Mouse (Mus musculus) intestine, embryonic 16.5 days (tissue): ENCODE results near the gene 1110059E24Rik. TPM values are rescaled to one million over a fixed set of nuclear protein-coding genes. Genes with fewer than 3 reads are reported as not detected.
A peak's percentile ranks its signal among the peaks of the same experiment; 100 is the strongest.
"Not testable (repeated sequence)": the region's sequence is repeated elsewhere in the genome, so short reads cannot be mapped to it uniquely, and the experiment has no call there.

Experiments
- ATAC-seq: fragments of 200-750 bp; cut with Nextera tagmentation; 2 replicates; pipeline ENCODE4 v1.8.0; 2017; ENCODE audit warnings: moderate TSS enrichment, moderate library complexity
- H3K27ac ChIP-seq: fragments of 300-500 bp; sonication (generic); 2 replicates; pipeline ENCODE4 v1.5.1; 2014; ENCODE audit warnings: mild to moderate bottlenecking, low read length
- H3K27me3 ChIP-seq: fragments of 300-500 bp; sonication (generic); replicated peaks from 2 replicates; pipeline ENCODE4 v1.6.1; 2014; ENCODE audit warnings: low read length, control low read depth, mixed read lengths; ENCODE audit not compliant: control insufficient read depth, insufficient read depth
- H3K36me3 ChIP-seq: fragments of 300-500 bp; sonication (generic); 2 replicates; pipeline ENCODE4 v1.6.1; 2014; ENCODE audit warnings: low read length, control low read depth; ENCODE audit not compliant: control insufficient read depth, insufficient read depth
- H3K4me1 ChIP-seq: fragments of 300-500 bp; sonication (generic); 2 replicates; pipeline ENCODE4 v1.6.1; 2014; ENCODE audit warnings: low read length, control low read depth, mixed read lengths; ENCODE audit not compliant: control insufficient read depth, insufficient read depth
- H3K4me2 ChIP-seq: fragments of 300-500 bp; sonication (generic); 2 replicates; pipeline ENCODE4 v1.6.1; 2014; ENCODE audit warnings: low read depth, low read length, control low read depth
- H3K4me3 ChIP-seq: fragments of 300-500 bp; sonication (generic); 2 replicates; pipeline ENCODE4 v1.5.1; 2014; ENCODE audit warnings: mild to moderate bottlenecking, low read length
- H3K9ac ChIP-seq: fragments of 300-500 bp; sonication (generic); 2 replicates; pipeline ENCODE4 v1.6.1; 2014; ENCODE audit warnings: low read depth, low read length
- H3K9me3 ChIP-seq: fragments of 300-500 bp; sonication (generic); 2 replicates; pipeline ENCODE4 v1.6.1; 2016; ENCODE audit warnings: low read length, control low read depth; ENCODE audit not compliant: control insufficient read depth
- WGBS: fragments of 180-500 bp; shearing (Covaris S2); extraction: QIAGEN DNeasy Blood & Tissue Kit; methylation state at CpG from one replicate; pipeline ENCODE4 v1.1.7; 2014; 5-methylcytosine and 5-hydroxymethylcytosine counted together
- polyA plus RNA-seq: library from polyadenylated mRNA; unstranded; fragments of >200 nt; fragmentation: Nextera tagmentation; extraction: Ambion mirVana; gene quantifications from 2 replicates; pipeline ENCODE4 v1.2.1, GENCODE M21; 2015

Gene 1110059E24Rik
- polyA plus RNA-seq, 1 experiment from 2014 or later: 63.9 TPM

DNA sequence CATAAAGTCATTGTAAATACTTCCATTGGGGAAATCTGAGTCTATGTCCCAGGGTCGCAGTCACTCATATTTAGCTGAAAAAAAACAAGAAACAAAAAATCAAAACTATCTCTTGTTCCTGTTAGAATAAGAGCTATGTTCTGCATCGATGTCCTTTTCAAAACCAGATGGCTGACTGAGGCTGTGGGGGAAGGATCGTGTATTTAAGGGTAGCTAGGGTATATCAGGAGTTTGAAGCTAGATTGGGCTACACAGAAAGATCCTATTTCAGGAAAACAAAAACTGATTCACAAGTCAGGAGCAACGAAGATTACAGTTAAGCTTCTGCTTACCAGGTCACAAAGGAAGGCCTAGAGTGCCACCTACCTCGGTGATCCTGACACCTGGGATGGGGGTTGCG lies 42.5 kb downstream of the 1110059E24Rik start:
- Histone ChIP-seq H3K27me3 (no peaks in the 10 kb centered on the region), H3K36me3 (no peaks in the 10 kb centered on the region), H3K9me3 (no peaks in the 10 kb centered on the region), H3K4me3 (no peak overlapping the region), H3K27ac (no peak overlapping the region), H3K4me2 (no peak overlapping the region), H3K9ac (no peak overlapping the region), H3K4me1 (no peaks in the 10 kb centered on the region)
- 77% methylated on average over 6 of the region's 6 CpGs for WGBS
- ATAC-seq: no peak

DNA sequence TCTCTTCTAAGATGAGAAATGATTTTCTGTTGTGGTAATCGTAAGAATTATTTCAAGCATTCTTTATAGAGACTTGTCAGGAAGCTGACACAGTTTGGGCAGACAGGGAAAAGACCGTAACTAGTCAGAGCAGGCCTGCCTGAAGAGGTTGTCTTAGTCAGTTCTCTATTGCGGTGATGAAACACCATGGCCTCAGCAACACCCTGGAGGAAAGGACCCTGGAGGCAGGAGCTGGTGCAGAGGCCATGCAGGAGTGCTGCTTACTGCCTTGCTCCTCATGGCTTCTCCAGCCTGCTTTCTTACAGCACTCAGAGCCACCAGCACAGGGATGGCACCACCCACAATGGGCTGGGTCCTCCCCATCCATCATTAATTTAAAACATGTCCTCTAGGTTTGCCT lies 47.5 kb downstream of the 1110059E24Rik start:
- Histone ChIP-seq H3K27ac (no peak overlapping the region), H3K4me1 (peaks cover 4% of the 10 kb centered on the region; the same call in 1 of the 2 replicates), H3K9me3 (no peaks in the 10 kb centered on the region), H3K9ac (no peak overlapping the region), H3K4me2 (no peak overlapping the region), H3K36me3 (no peaks in the 10 kb centered on the region), H3K4me3 (no peak overlapping the region), H3K27me3 (no peaks in the 10 kb centered on the region)
- ATAC-seq: peak; percentile 36; the same call in 1 of the 2 replicates
- WGBS: 91% methylated on average over 3 of the region's 3 CpGs

DNA sequence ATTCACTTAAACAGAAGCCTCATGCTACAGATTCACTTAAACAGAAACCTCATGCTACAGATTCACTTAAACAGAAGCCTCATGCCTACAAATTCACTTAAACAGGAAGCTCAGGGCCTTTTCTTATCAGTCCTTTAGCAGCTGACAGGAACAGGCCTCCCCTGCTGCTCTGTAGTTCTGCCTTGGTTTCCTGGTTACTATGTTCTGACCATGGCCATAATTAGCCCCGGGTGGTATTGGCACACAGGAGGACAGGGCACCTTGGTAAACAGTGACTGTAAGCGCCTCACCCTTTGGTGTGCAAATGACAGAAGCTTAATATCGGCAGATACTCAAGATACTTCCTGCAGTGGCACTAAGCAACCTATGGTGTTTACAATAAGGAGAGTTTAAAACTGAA lies 48.9 kb downstream of the 1110059E24Rik start:
- H3K9ac ChIP-seq: no peak overlapping the region
- H3K4me3 ChIP-seq: no peak overlapping the region
- H3K4me2 ChIP-seq: no peak overlapping the region
- no peaks in the 10 kb centered on the region for H3K36me3 ChIP-seq
- H3K4me1 ChIP-seq: peaks cover 13% of the 10 kb centered on the region
- H3K9me3 ChIP-seq: no peaks in the 10 kb centered on the region
- peak; percentile 86 for ATAC-seq
- WGBS: 45% methylated on average over 3 of the region's 3 CpGs
- H3K27me3 ChIP-seq: no peaks in the 10 kb centered on the region
- H3K27ac ChIP-seq: no peak overlapping the region

DNA sequence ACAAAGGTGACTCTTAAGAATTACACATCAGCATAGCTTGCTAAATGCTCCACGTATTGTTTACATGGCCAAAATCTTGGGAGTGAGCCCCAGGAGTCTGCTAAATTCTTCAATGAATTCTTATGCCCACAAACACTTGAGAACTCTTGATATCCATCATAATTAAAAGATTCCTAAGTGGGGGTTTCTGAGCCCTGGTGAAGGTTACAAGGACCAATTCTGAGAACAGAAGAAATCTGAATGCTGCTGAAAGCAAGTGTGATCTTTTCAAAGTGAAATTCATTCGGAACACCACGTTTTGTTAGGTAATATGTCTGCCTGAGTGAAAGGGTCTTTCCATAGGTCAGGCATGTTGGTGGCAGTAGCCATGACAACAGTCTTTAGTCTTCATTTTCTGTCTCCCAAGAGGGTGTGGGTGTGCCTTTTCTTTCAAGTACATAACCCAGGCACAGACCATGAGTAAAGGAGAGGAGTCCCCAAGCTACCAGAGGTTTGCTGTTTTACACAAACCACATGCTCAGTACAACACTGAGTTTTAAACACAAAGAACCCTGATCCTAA lies 51.2 kb downstream of the 1110059E24Rik start:
- no peak for ATAC-seq
- H3K4me2 ChIP-seq: no peak overlapping the region
- H3K27ac ChIP-seq: no peak overlapping the region
- no peaks in the 10 kb centered on the region for H3K9me3 ChIP-seq
- no peaks in the 10 kb centered on the region for H3K27me3 ChIP-seq
- H3K4me1 ChIP-seq: peaks cover 14% of the 10 kb centered on the region
- 40% methylated on average over 3 of the region's 3 CpGs for WGBS
- peaks cover 4% of the 10 kb centered on the region; the same call in 1 of the 2 replicates for H3K36me3 ChIP-seq
- H3K9ac ChIP-seq: no peak overlapping the region
- no peak overlapping the region for H3K4me3 ChIP-seq

DNA sequence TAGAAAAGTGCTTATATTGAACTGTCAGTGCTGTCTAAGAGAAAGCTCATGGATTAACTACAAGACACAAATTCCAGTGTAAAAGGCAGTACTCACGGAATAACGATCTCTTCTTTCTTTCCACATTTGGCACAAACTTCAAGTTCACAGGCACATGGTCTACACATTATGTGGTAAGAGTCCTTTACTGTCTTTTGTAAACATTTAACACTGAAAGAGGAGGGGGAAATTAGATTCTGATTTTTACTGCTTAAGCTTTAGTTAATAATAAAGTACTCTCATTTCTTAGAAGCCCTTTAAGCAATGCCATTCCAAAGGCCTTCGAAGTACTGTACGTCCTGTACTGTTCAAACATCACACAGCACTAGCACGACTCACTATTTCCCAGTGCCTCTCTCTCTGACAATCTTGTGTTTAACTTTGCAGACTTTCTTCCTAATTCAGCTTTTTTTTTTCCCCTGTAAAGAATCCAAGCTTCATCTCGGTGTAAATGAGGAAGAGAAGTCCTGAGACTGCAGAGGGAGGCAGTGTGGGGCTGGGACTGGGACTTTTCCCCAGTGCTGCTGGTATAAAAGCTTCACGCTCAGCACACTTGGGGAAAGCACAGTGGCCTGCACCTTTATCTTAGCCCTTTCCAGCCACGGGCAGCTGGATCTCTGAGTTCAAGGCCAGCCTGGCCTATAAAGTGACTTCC lies 54.0 kb downstream of the 1110059E24Rik start:
- Histone ChIP-seq H3K4me2 (no peak overlapping the region), H3K27ac (peak overlapping the region; percentile 47), H3K4me1 (peaks cover 14% of the 10 kb centered on the region), H3K36me3 (peaks cover 5% of the 10 kb centered on the region; the same call in 1 of the 2 replicates), H3K9ac (no peak overlapping the region), H3K4me3 (no peak overlapping the region), H3K9me3 (no peaks in the 10 kb centered on the region), H3K27me3 (no peaks in the 10 kb centered on the region)
- 52% methylated on average over 8 of the region's 8 CpGs for WGBS
- ATAC-seq: peak; percentile 49; the same call in 1 of the 2 replicates

DNA sequence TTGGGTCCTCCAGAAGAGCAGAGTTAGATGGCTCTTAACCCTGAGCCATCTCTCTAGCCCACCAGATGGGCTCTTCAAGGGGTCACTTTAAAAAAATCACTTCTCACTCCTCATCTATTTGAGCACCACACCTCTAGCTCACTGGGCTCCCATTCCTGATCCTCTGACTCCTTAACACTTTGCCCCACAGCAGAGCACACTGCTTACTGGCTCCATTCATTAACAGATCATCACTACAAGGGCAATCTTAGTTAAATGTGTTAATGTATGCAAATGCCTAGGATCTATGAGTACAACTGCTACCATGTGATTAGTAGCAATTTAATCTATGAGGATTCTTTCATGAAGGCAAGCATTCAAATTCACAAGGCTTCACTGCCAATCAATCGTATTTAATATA lies 58.1 kb downstream of the 1110059E24Rik start:
- 94% methylated on average over 1 of the region's 1 CpGs for WGBS
- H3K27me3 ChIP-seq: no peaks in the 10 kb centered on the region
- H3K4me1 ChIP-seq: peaks cover 7% of the 10 kb centered on the region; the same call in 1 of the 2 replicates
- H3K9ac ChIP-seq: no peak overlapping the region
- no peak overlapping the region for H3K27ac ChIP-seq
- no peaks in the 10 kb centered on the region for H3K9me3 ChIP-seq
- H3K36me3 ChIP-seq: peaks cover 5% of the 10 kb centered on the region; the same call in 1 of the 2 replicates
- no peak for ATAC-seq
- H3K4me3 ChIP-seq: no peak overlapping the region
- H3K4me2 ChIP-seq: no peak overlapping the region

DNA sequence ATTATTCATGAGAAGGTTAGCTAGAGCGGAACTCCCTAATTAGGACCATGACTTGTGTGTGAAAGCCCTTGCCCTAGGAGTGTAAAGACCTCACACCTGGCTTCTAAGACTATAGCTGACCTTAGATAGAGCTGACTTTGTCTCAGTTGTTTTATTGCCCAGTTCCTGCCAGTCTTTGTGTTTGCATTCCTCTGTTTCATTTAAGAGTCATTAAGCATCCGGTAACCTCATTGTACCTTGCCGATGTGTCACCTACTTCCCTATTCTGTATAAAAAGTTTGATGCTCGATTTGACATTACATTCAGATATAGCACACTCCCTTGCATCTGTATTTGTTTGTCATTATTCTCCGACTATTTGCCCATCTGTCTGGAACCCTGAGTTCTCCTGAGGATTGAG lies 60.6 kb downstream of the 1110059E24Rik start:
- H3K9me3 ChIP-seq, H3K36me3 ChIP-seq, H3K4me2 ChIP-seq, H3K9ac ChIP-seq, H3K4me1 ChIP-seq, H3K27ac ChIP-seq, H3K27me3 ChIP-seq, ATAC-seq, H3K4me3 ChIP-seq: not testable (repeated sequence)
- WGBS: 93% methylated on average over 5 of the region's 5 CpGs

DNA sequence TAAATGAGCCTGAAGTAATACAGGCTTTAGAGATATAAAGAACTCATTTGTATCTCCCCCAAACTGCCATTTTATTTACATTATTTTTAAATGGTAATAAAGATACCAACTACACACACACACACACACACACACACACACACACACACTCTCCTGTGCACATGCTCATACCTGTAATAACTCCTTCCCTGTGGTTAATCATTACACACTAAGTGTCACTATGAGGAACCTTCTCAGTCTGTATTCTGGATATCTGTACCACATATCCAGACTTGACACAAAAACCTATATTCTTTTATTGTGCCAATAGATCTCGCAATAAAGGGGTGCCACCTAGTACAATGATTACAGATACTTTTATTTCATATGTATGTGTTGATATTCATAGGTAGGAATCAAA lies 62.9 kb downstream of the 1110059E24Rik start:
- no peak overlapping the region for H3K27ac ChIP-seq
- H3K4me2 ChIP-seq: no peak overlapping the region
- H3K9me3 ChIP-seq: no peaks in the 10 kb centered on the region
- H3K36me3 ChIP-seq: no peaks in the 10 kb centered on the region
- ATAC-seq: peak; percentile 92
- no peaks in the 10 kb centered on the region for H3K4me1 ChIP-seq
- no peak overlapping the region for H3K4me3 ChIP-seq
- WGBS: 72% methylated on average over 1 of the region's 1 CpGs
- H3K27me3 ChIP-seq: no peaks in the 10 kb centered on the region
- H3K9ac ChIP-seq: no peak overlapping the region

DNA sequence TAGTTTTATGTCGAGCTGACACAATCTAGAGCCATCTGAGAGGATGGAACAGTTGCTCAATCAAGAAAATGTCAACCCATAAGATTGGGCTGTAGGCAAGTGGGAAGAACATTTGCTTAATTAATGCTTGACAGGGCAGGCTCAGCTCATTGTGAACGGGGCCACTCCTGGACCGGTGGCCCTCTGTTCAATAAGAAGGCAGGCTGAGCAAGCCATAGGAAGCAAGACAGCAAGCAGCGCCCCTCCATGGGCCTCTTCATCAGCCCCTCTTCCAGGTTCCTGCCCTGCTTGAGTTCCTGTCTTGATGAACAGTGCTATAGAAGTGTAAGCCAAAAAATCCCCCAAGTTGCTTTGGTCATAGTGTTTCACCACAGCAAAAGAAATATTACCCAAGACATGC lies 65.2 kb downstream of the 1110059E24Rik start:
- Histone ChIP-seq H3K27ac (no peak overlapping the region), H3K4me3 (no peak overlapping the region), H3K9me3 (no peaks in the 10 kb centered on the region), H3K9ac (no peak overlapping the region), H3K36me3 (no peaks in the 10 kb centered on the region), H3K4me2 (no peak overlapping the region), H3K27me3 (no peaks in the 10 kb centered on the region), H3K4me1 (no peaks in the 10 kb centered on the region)
- ATAC-seq: no peak
- 82% methylated on average over 4 of the region's 4 CpGs for WGBS
